Mouse (Mus musculus) spleen, adult 2 months (tissue): ENCODE results near the gene Slc36a2. TPM values are rescaled to one million over a fixed set of nuclear protein-coding genes. Genes with fewer than 3 reads are reported as not detected.

ENCODE experiments used
- DNase-seq, 2 experiments: peaks; one replicate each; pipeline versions ENCODE4 v3.0.0 to v3.0.0-alpha.2; 2012 to 2021; ENCODE audit warnings: low spot score in 2 of 2, low read depth in 1 of 2
- H3K27ac ChIP-seq: fragments of 200-500 bp; 2 replicates; pipeline ENCODE4 v1.5.1; 2012; ENCODE audit warnings: low read length, inconsistent platforms; ENCODE audit not compliant: insufficient read depth
- H3K27me3 ChIP-seq: fragments of 200-500 bp; 2 replicates; pipeline ENCODE4 v1.6.1; 2012; ENCODE audit warnings: mild to moderate bottlenecking, moderate library complexity, low read length, inconsistent platforms; ENCODE audit not compliant: control insufficient read depth, insufficient read depth
- H3K36me3 ChIP-seq: fragments of 200-500 bp; 2 replicates; pipeline ENCODE4 v1.6.1; 2012; ENCODE audit warnings: mild to moderate bottlenecking, low read length, inconsistent platforms; ENCODE audit not compliant: control insufficient read depth, insufficient read depth
- H3K4me1 ChIP-seq: fragments of 200-500 bp; 2 replicates; pipeline ENCODE4 v1.6.1; 2011; ENCODE audit warnings: inconsistent platforms; ENCODE audit not compliant: control insufficient read depth, insufficient read depth, insufficient read length
- H3K4me3 ChIP-seq: fragments of 200-500 bp; 2 replicates; pipeline ENCODE4 v1.5.1; 2011; ENCODE audit warnings: mild to moderate bottlenecking, inconsistent platforms; ENCODE audit not compliant: insufficient read depth, insufficient read length; ENCODE audit errors: extremely low read depth
- CTCF ChIP-seq: fragments of 200-500 bp; IDR thresholded peaks from 2 replicates; pipeline ENCODE4 v1.5.1; 2011; ENCODE audit warnings: mild to moderate bottlenecking, inconsistent platforms; ENCODE audit not compliant: insufficient read depth, insufficient read length, insufficient replicate concordance; ENCODE audit errors: extremely low read depth
- POLR2A ChIP-seq: fragments of 200-500 bp; IDR thresholded peaks from 2 replicates; pipeline ENCODE4 v1.6.1; 2011; ENCODE audit warnings: low read depth, low read length, inconsistent platforms
- WGBS: fragments of 180-500 bp; shearing (Covaris S2); methylation state at CpG from one replicate; pipeline ENCODE4 v1.1.7; 2018; 5-methylcytosine and 5-hydroxymethylcytosine counted together
- polyA plus RNA-seq: library from polyadenylated mRNA; depleted of rRNA; stranded (reverse); fragments of >200 nt; gene quantifications from 2 replicates; pipeline ENCODE4 v1.2.3, GENCODE M21; 2012

The Slc36a2 gene
- polyA plus RNA-seq, 1 experiment = 10.2 TPM

DNA sequence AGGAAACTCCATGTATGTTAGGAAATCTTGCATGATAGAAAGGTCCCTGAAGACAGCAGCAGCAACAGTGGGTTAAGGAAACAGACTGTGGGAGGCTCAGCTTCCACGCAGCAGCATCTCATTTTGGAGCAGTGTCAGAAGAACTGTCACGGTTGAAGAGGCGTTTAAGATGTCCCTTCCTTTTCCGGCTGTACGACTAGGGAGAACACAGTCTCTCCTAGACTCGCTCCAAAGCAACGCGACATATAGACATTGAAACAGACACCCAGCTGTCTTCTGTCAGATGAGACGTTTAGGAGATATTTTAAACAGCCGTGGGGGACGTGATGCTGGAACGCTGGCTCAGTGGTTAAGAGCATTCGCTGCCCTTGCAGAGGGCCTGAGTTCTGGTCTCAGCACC, 32.0 kb upstream of the Slc36a2 start:
- Histone ChIP-seq H3K4me1 (no peaks in the 10 kb centered on the region), H3K27me3 (no peaks in the 10 kb centered on the region), H3K27ac (no peak overlapping the region), H3K36me3 (peaks cover 23% of the 10 kb centered on the region), H3K4me3 (no peak overlapping the region)
- DNase-seq = no peak
- no peak for TF ChIP-seq POLR2A
- TF ChIP-seq CTCF = no peak
- 83% methylated on average over 13 of the region's 13 CpGs for WGBS

DNA sequence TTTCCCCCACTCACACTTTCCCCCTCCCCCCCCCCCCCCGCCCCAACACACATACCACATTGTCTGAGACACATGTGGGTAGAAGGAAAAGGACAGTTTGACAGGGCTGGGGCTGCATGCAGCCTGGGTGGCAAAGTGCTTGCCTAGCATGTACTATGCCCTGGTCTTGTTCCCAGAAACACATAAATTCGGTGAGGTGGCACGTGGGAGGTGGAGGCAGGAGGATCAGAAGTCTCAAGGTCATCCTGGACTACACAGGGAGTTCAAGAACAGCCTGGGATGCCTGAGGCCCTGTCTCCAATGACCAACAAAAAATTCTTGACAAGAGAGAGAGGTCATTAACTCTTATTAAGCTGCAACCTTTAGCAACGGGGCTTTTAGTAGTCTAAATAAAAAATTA, 31.2 kb upstream of the Slc36a2 start:
- DNase-seq = no peak
- H3K27ac ChIP-seq = no peak overlapping the region

DNA sequence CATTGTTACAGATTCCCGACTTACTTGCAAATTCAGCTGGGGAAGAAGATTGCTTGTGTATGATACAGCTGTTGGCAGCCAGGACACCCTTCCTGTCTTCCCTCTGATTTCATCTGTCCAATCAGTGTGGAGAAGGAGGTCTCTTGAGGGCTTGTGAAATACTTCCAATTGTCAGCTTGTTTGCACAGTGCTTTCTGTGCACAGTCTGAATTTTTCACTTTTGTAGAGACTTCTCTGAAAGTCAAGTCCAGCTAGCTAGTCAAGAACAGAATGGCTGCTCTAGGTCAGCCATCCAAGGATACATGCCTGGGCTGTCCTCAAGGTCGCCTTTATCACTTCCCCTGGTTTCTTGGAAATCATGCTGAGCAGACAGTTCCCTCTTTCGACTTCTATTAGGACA, 30.1 kb upstream of the Slc36a2 start:
- Histone ChIP-seq H3K27ac (no peak overlapping the region), H3K27me3 (no peaks in the 10 kb centered on the region), H3K4me3 (no peak overlapping the region), H3K4me1 (no peaks in the 10 kb centered on the region), H3K36me3 (peaks cover 16% of the 10 kb centered on the region)
- 70% methylated on average over 3 of the region's 3 CpGs for WGBS
- DNase-seq = no peak
- TF ChIP-seq POLR2A = no peak
- no peak for TF ChIP-seq CTCF

More for the DNA sequence above, 31.2 kb upstream of the Slc36a2 start:
- Histone ChIP-seq H3K36me3 (peaks cover 20% of the 10 kb centered on the region), H3K27me3 (no peaks in the 10 kb centered on the region), H3K4me1 (no peaks in the 10 kb centered on the region), H3K4me3 (no peak overlapping the region)
- 90% methylated on average over 3 of the region's 4 CpGs for WGBS
- no peak for TF ChIP-seq POLR2A
- no peak for TF ChIP-seq CTCF

DNA sequence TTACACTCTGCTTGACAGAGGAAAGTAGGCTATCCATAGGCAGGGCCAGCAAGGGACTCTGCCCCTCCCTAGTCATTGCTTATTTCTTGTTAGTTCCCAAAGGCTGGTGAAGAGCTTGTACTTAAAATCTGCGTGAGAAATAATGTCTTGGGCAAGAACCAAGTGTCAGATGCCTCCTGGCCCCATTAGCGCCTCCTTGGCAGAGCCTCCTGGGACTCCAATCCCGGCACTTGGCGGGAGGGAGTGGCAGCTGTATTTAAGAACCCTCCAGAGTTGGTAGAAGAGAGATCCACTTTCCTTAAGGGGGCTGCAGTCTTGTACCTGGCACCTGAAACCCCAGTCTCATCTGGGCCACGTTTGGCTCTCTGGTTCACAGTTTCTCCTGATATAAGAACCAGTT, 29.3 kb upstream of the Slc36a2 start:
- Histone ChIP-seq H3K27me3 (no peaks in the 10 kb centered on the region), H3K4me3 (no peak overlapping the region), H3K27ac (no peak overlapping the region), H3K4me1 (no peaks in the 10 kb centered on the region), H3K36me3 (peaks cover 12% of the 10 kb centered on the region)
- DNase-seq = no peak
- 90% methylated on average over 5 of the region's 5 CpGs for WGBS
- TF ChIP-seq POLR2A (no peak), CTCF (no peak)

DNA sequence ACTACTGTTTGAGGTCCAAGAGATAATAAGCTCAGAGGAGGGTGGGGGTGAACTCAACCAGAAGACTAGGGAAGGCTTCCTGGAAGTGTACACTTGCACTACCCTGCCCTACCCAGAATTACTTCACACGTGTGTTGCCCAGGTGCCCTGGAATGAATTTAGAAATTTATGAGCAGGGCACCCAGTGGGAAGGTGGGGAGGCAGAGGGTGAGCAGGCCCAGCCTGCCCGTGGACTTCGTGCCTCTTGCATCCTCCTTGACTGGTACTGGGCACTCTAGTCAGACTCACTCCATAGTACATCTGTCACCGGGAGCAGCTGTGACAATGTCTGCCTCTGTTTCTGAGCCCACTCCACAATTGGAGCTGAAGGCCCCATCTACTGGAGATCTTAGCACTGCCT, 28.6 kb upstream of the Slc36a2 start:
- Histone ChIP-seq H3K4me1 (no peaks in the 10 kb centered on the region), H3K4me3 (no peak overlapping the region), H3K27me3 (no peaks in the 10 kb centered on the region), H3K27ac (no peak overlapping the region), H3K36me3 (peaks cover 7% of the 10 kb centered on the region)
- no peak for TF ChIP-seq CTCF
- no peak for TF ChIP-seq POLR2A
- DNase-seq = no peak
- WGBS = 90% methylated on average over 4 of the region's 4 CpGs

DNA sequence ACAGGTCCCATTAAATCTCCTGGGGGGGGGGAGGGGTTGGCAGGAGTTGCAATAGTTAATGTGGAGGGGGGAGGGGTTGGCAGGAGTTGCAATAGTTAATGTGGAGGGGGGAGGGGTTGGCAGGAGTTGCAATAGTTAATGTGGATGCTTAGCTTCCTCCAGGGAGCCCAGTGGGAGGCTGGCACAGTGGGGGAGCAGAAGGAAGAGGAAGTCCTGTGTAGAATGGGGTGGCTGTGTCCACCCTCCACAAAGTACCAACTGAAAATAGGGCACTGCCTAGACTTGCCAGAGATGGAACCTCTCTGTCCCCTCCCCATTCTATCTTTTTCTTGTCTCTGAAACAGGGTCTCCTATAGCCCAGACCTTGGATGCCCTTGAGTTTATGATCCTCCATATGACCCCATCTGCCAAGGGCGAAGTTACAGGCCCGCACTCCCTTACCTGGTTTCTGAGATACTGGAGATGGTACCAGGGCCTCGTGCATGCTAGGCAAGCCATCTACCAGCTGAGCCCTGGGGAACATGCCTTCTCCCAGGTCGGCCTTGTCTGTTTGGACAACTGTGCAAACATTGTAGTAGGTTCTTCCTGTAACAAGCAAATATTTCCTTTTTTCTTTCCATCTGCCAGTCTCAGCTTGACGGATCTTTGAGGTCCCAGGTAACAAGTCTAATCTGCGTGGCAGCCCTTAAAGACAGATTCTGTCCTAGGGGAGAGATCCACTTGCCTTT, 24.9 kb upstream of the Slc36a2 start:
- peaks cover 3% of the 10 kb centered on the region; the same call in 1 of the 2 replicates for H3K4me1 ChIP-seq
- DNase-seq = no peak
- H3K27ac ChIP-seq = no peak overlapping the region
- WGBS = 80% methylated on average over 6 of the region's 6 CpGs
- TF ChIP-seq POLR2A (no peak), CTCF (no peak)
- H3K4me3 ChIP-seq = no peak overlapping the region
- H3K27me3 ChIP-seq = no peaks in the 10 kb centered on the region
- peaks cover 6% of the 10 kb centered on the region for H3K36me3 ChIP-seq

DNA sequence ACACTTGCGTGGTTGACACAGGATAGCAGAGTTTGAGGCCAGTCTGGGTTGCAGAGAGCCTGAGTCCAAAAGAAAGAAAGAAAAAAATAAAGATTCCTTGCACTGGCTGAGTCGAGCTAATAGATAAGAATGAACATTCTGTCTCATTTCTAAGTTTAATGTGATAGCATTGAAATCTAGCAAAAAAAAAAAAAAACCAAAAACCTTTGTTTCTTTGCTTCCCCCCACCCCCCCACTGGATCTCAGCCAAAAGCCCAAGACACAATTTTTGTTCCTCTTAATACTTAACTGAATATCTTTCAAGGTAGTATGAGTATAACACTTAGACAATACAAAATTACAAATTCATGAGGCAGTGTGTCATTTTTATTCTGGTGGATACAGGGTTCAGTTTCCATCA, 24.2 kb upstream of the Slc36a2 start:
- no peaks in the 10 kb centered on the region for H3K27me3 ChIP-seq
- H3K36me3 ChIP-seq = peaks cover under 1% of the 10 kb centered on the region; the same call in 1 of the 2 replicates
- no peak overlapping the region for H3K4me3 ChIP-seq
- peaks cover 3% of the 10 kb centered on the region; the same call in 1 of the 2 replicates for H3K4me1 ChIP-seq
- no peak for TF ChIP-seq CTCF
- TF ChIP-seq POLR2A = no peak
- no peak for DNase-seq
- H3K27ac ChIP-seq = no peak overlapping the region
- 54% methylated on average over 2 of the region's 2 CpGs for WGBS
